Mouse (Mus musculus) liver, embryonic 11.5 days (tissue): ENCODE results near the gene Mgst3. TPM values are rescaled to one million over a fixed set of nuclear protein-coding genes. Genes with fewer than 3 reads are reported as not detected.
"Not testable (repeated sequence)": the region's sequence is repeated elsewhere in the genome, so short reads cannot be mapped to it uniquely, and the experiment has no call there.

ENCODE experiments used
- ATAC-seq: fragments of 200-750 bp; cut with Nextera tagmentation; replicated peaks from 2 replicates; pipeline ENCODE4 v1.8.0; 2017; ENCODE audit warnings: moderate number of reproducible peaks, mild to moderate bottlenecking, moderate TSS enrichment, moderate library complexity; ENCODE audit not compliant: low FRiP score
- DNase-seq: peaks from one replicate; pipeline ENCODE4 v3.0.0-alpha.2; 2017; ENCODE audit warnings: low spot score
- H3K27ac ChIP-seq: fragments of 300-500 bp; sonication (generic); 2 replicates; pipeline ENCODE4 v1.5.1; 2014; ENCODE audit warnings: mild to moderate bottlenecking, low read depth, low read length, control low read depth
- H3K27me3 ChIP-seq: fragments of 300-500 bp; sonication (generic); replicated peaks from 2 replicates; pipeline ENCODE4 v1.6.1; 2014; ENCODE audit warnings: low read length, mixed read lengths; ENCODE audit not compliant: control insufficient read depth, insufficient read depth
- H3K36me3 ChIP-seq: fragments of 300-500 bp; sonication (generic); 2 replicates; pipeline ENCODE4 v1.6.1; 2014; ENCODE audit warnings: mild to moderate bottlenecking, low read length, moderate library complexity, mixed read lengths; ENCODE audit not compliant: control insufficient read depth, insufficient read depth
- H3K4me1 ChIP-seq: fragments of 300-500 bp; sonication (generic); replicated peaks from 2 replicates; pipeline ENCODE4 v1.6.1; 2014; ENCODE audit warnings: low read length, mixed read lengths; ENCODE audit not compliant: control insufficient read depth, insufficient read depth
- H3K4me2 ChIP-seq: fragments of 300-500 bp; sonication (generic); 2 replicates; pipeline ENCODE4 v1.6.1; 2014; ENCODE audit warnings: mild to moderate bottlenecking, control low read depth, moderate library complexity
- H3K4me3 ChIP-seq: fragments of 300-500 bp; sonication (generic); 2 replicates; pipeline ENCODE4 v1.5.1; 2014; ENCODE audit warnings: low read depth, low read length, control low read depth
- H3K9ac ChIP-seq: fragments of 300-500 bp; sonication (generic); 2 replicates; pipeline ENCODE4 v1.6.1; 2014; ENCODE audit warnings: low read depth, low read length, control low read depth
- H3K9me3 ChIP-seq: fragments of 300-500 bp; sonication (generic); 2 replicates; pipeline ENCODE4 v1.6.1; 2016; ENCODE audit warnings: low read length, inconsistent platforms, mixed read lengths; ENCODE audit not compliant: control insufficient read depth
- WGBS: fragments of 180-500 bp; shearing (Covaris S2); extraction: QIAGEN DNeasy Blood & Tissue Kit; methylation state at CpG from one replicate; pipeline ENCODE4 v1.1.7; 2014; 5-methylcytosine and 5-hydroxymethylcytosine counted together
- polyA plus RNA-seq: library from polyadenylated mRNA; unstranded; fragments of >200 nt; fragmentation: Nextera tagmentation; extraction: Ambion mirVana; gene quantifications from 2 replicates; pipeline ENCODE4 v1.2.1, GENCODE M21; 2014

Gene Mgst3
- polyA plus RNA-seq, 1 experiment from 2014 or later: 242 TPM

- H3K27me3 ChIP-seq, H3K4me3 ChIP-seq, H3K4me2 ChIP-seq, H3K9me3 ChIP-seq, ATAC-seq, DNase-seq, H3K9ac ChIP-seq, H3K36me3 ChIP-seq, H3K27ac ChIP-seq, H3K4me1 ChIP-seq: not testable (repeated sequence)
- 81% methylated on average over 10 of the region's 10 CpGs for WGBS
These were observed 47.6 kb downstream of the Mgst3 start for GRCm38 (mm10) chr1:167345994-167346520.

DNA sequence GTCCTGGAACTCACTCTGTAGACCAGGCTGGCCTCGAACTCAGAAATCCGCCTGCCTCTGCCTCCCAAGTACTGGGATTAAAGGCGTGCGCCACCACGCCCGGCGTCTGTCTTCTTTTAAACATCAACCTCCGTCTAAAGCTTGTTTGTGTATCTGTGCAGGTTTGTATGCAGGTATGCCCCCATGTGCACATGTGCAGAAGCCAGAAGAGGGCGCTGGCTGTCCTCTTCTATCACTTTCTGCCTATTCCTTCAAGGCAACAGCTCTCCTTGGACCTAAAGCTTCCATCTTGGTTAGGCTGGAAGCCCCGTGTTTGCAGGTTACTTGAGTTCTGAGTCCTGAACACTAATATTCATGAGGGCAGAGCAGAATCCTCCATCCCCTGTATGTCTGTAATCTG lies 50.8 kb downstream of the Mgst3 start:
- no peak overlapping the region for H3K9ac ChIP-seq
- DNase-seq (no peak), ATAC-seq (no peak)
- H3K9me3 ChIP-seq: no peaks in the 10 kb centered on the region
- no peak overlapping the region for H3K4me2 ChIP-seq
- no peaks in the 10 kb centered on the region for H3K27me3 ChIP-seq
- H3K27ac ChIP-seq: no peak overlapping the region
- H3K4me3 ChIP-seq: no peak overlapping the region
- no peaks in the 10 kb centered on the region; the same call in 1 of the 2 replicates for H3K4me1 ChIP-seq
- WGBS: 90% methylated on average over 10 of the region's 10 CpGs
- H3K36me3 ChIP-seq: no peaks in the 10 kb centered on the region

GRCm38 (mm10) chr1:167340910-167341528 lies 52.6 kb downstream of the Mgst3 start:
- H3K9ac ChIP-seq: 0 out of 2 replicates have a peak overlapping the region, but pooled peaks have one; percentile 5
- H3K4me1 ChIP-seq: no peaks in the 10 kb centered on the region; the same call in 1 of the 2 replicates
- ATAC-seq (peak; percentile 58), DNase-seq (no peak)
- no peak overlapping the region for H3K27ac ChIP-seq
- no peaks in the 10 kb centered on the region for H3K27me3 ChIP-seq
- H3K36me3 ChIP-seq: no peaks in the 10 kb centered on the region
- 83% methylated on average over 3 of the region's 3 CpGs for WGBS
- H3K9me3 ChIP-seq: no peaks in the 10 kb centered on the region
- H3K4me3 ChIP-seq: peak overlapping the region; percentile 58; the same call in 1 of the 2 replicates
- peak overlapping the region; percentile 86 for H3K4me2 ChIP-seq

GRCm38 (mm10) chr1:167340111-167340787 lies 53.4 kb downstream of the Mgst3 start:
- no peaks in the 10 kb centered on the region for H3K36me3 ChIP-seq
- no peaks in the 10 kb centered on the region for H3K9me3 ChIP-seq
- DNase-seq (peak; percentile 42), ATAC-seq (peak; percentile 71)
- no peaks in the 10 kb centered on the region; the same call in 1 of the 2 replicates for H3K4me1 ChIP-seq
- H3K4me3 ChIP-seq: peak overlapping the region; percentile 58
- H3K4me2 ChIP-seq: peak overlapping the region; percentile 86
- peak overlapping the region; percentile 65 for H3K9ac ChIP-seq
- H3K27me3 ChIP-seq: no peaks in the 10 kb centered on the region
- H3K27ac ChIP-seq: no peak overlapping the region; the same call in 1 of the 2 replicates
- WGBS: 2% methylated on average over 47 of the region's 47 CpGs

GRCm38 (mm10) chr1:167339177-167339781 lies 54.4 kb downstream of the Mgst3 start:
- no peak for DNase-seq
- H3K4me3 ChIP-seq: no peak overlapping the region
- H3K4me2 ChIP-seq: no peak overlapping the region; the same call in 1 of the 2 replicates
- H3K4me1 ChIP-seq: no peaks in the 10 kb centered on the region; the same call in 1 of the 2 replicates
- no peaks in the 10 kb centered on the region for H3K36me3 ChIP-seq
- H3K9me3 ChIP-seq: no peaks in the 10 kb centered on the region
- ATAC-seq: no peak
- H3K9ac ChIP-seq: no peak overlapping the region
- no peaks in the 10 kb centered on the region for H3K27me3 ChIP-seq
- H3K27ac ChIP-seq: no peak overlapping the region
- WGBS: 74% methylated on average over 9 of the region's 9 CpGs

- H3K4me2 ChIP-seq: no peak overlapping the region; the same call in 1 of the 2 replicates
These were observed 56.1 kb downstream of the Mgst3 start for GRCm38 (mm10) chr1:167337463-167338095.

GRCm38 (mm10) chr1:167336398-167336797 lies 57.2 kb downstream of the Mgst3 start:
- Histone ChIP-seq H3K9ac (no peak overlapping the region), H3K36me3 (peaks cover 3% of the 10 kb centered on the region; the same call in 1 of the 2 replicates), H3K4me3 (no peak overlapping the region), H3K27ac (no peak overlapping the region), H3K9me3 (no peaks in the 10 kb centered on the region), H3K27me3 (no peaks in the 10 kb centered on the region), H3K4me1 (no peaks in the 10 kb centered on the region; the same call in 1 of the 2 replicates), H3K4me2 (no peak overlapping the region)
- WGBS: 76% methylated on average over 3 of the region's 3 CpGs
- DNase-seq: no peak
- no peak for ATAC-seq

More at GRCm38 (mm10) chr1:167337463-167338095, 56.1 kb downstream of the Mgst3 start:
- DNase-seq (peak; percentile 76), ATAC-seq (peak; percentile 51)
- Histone ChIP-seq H3K4me3 (no peak overlapping the region), H3K9me3 (no peaks in the 10 kb centered on the region), H3K27me3 (no peaks in the 10 kb centered on the region), H3K36me3 (peaks cover 3% of the 10 kb centered on the region; the same call in 1 of the 2 replicates), H3K27ac (no peak overlapping the region), H3K4me1 (no peaks in the 10 kb centered on the region; the same call in 1 of the 2 replicates), H3K9ac (no peak overlapping the region)
- WGBS: 16% methylated on average over 12 of the region's 12 CpGs

- H3K36me3 ChIP-seq: peaks cover 19% of the 10 kb centered on the region
- no peak overlapping the region for H3K4me2 ChIP-seq
- 74% methylated on average over 8 of the region's 8 CpGs for WGBS
- no peak overlapping the region for H3K9ac ChIP-seq
- H3K27me3 ChIP-seq: no peaks in the 10 kb centered on the region
- no peaks in the 10 kb centered on the region for H3K4me1 ChIP-seq
- H3K4me3 ChIP-seq: no peak overlapping the region
- no peak for ATAC-seq
- H3K27ac ChIP-seq: no peak overlapping the region
- H3K9me3 ChIP-seq: no peaks in the 10 kb centered on the region
- DNase-seq: no peak
These were observed 62.5 kb downstream of the Mgst3 start for GRCm38 (mm10) chr1:167331106-167331505.
